10 mouse cellular contexts compared by ENCODE assay signal in genomic region chr14:105426597-105427334, GRCm38 (mm10).
A peak's percentile ranks its signal among the peaks of the same experiment; 100 is the strongest.
DNase-seq lines count a peak whose midpoint lies in the region; ATAC-seq and TF ChIP-seq lines count a peak whose summit lies in the region.
"Had no signal": no experiment of that assay in that cellular context is flagged by ENCODE, and none has a peak within 500 bp of the region (broad histone marks: within the 10 kb centered on the region; RNA-seq: fewer than 3 reads in every experiment).

No protein-coding gene starts in this region.

- no peaks in the 10 kb centered on the region for H3K9me3 ChIP-seq in intestine, postnatal 0 days (ENCODE audit: control insufficient read depth)
- H3K9me3 ChIP-seq in liver, embryonic 12.5 days (replicated peaks) = no peaks in the 10 kb centered on the region

- H3K27ac ChIP-seq in layer of hippocampus, adult 2 months = no peak overlapping the region
- H3K27ac ChIP-seq in intestine, postnatal 0 days (ENCODE audit: low read depth, low read length) = no peak overlapping the region
- H3K27ac ChIP-seq in liver, embryonic 12.5 days = no peak overlapping the region

- H3K4me2 ChIP-seq in intestine, postnatal 0 days (replicated peaks; ENCODE audit: low read depth) = peak overlapping the region; percentile 55; the same call in 1 of the 2 replicates
- H3K4me2 ChIP-seq in liver, embryonic 12.5 days = no peak overlapping the region

- ATAC-seq in intestine, postnatal 0 days = no peak
- no peak for ATAC-seq in liver, embryonic 12.5 days

- no peaks in the 10 kb centered on the region for H3K36me3 ChIP-seq in intestine, postnatal 0 days (ENCODE audit: control insufficient read depth, insufficient read depth)
- H3K36me3 ChIP-seq in liver, embryonic 12.5 days = no peaks in the 10 kb centered on the region

- peak overlapping the region; percentile 33 for H3K4me3 ChIP-seq in layer of hippocampus, adult 2 months
- H3K4me3 ChIP-seq in intestine, postnatal 0 days (ENCODE audit: low read depth, low read length) = no peak overlapping the region
- no peak overlapping the region for H3K4me3 ChIP-seq in liver, embryonic 12.5 days

- peak; percentile 22 to 24 for DNase-seq in cerebellum, postnatal 10 days
- DNase-seq in cerebellum, adult 18-20 months = no peak
- peak; percentile 8 to 15 for DNase-seq in layer of hippocampus, adult 2 months (ENCODE audit: low spot score in 2 of 2)
- DNase-seq in layer of hippocampus, adult 11-12 months (ENCODE audit: low spot score) = no peak
- peak; percentile 18 for DNase-seq in R1 (ENCODE audit: low read depth, low spot score)
- DNase-seq in thymus, postnatal 14 days = no peak
- DNase-seq: cerebellum, adult 8-10 months had no signal

- TF ChIP-seq CTCF in layer of hippocampus, adult 2 months (conservative IDR thresholded peaks at IDR 0.05) = no peak
- no peak for TF ChIP-seq CTCF in intestine, postnatal 0 days (IDR thresholded peaks at IDR 0.05; ENCODE audit: low read depth)

- WGBS in intestine, postnatal 0 days = 59% methylated on average over 19 of the region's 19 CpGs
- 62% methylated on average over 19 of the region's 19 CpGs for WGBS in liver, embryonic 12.5 days (ENCODE audit: insufficient replicate concordance)

- no peak overlapping the region for H3K9ac ChIP-seq in intestine, postnatal 0 days (ENCODE audit: low read depth, low read length)
- no peak overlapping the region for H3K9ac ChIP-seq in liver, embryonic 12.5 days

- H3K27me3 ChIP-seq in intestine, postnatal 0 days (replicated peaks; ENCODE audit: control insufficient read depth, insufficient read depth, low read length) = no peaks in the 10 kb centered on the region
- H3K27me3 ChIP-seq in liver, embryonic 12.5 days (replicated peaks) = no peaks in the 10 kb centered on the region
- H3K27me3 ChIP-seq: Patski had no signal

- no peaks in the 10 kb centered on the region for H3K4me1 ChIP-seq in intestine, postnatal 0 days (replicated peaks; ENCODE audit: control insufficient read depth, insufficient read depth, low read length)
- H3K4me1 ChIP-seq in liver, embryonic 12.5 days = no peaks in the 10 kb centered on the region

Comparison
In these comparisons a context has a peak if more than half of its experiments do, and no peak if none do; other contexts are left out.
1. DNase-seq: peak in cerebellum, postnatal 10 days (2 of 2), layer of hippocampus, adult 2 months (2 of 2) and R1 (single experiment); none in cerebellum, adult 18-20 months (0 of 2), layer of hippocampus, adult 11-12 months (single experiment) and thymus, postnatal 14 days (single experiment).